Mouse (Mus musculus) megakaryocyte, adult 5-6 weeks (primary cell): ENCODE results near the gene Efnb3. TPM values are rescaled to one million over a fixed set of nuclear protein-coding genes. Genes with fewer than 3 reads are reported as not detected.

Experiments used
- ATAC-seq: 2 replicates; pipeline ENCODE4 v1.8.0; 2016; ENCODE audit warnings: mild to moderate bottlenecking, inconsistent platforms; ENCODE audit not compliant: poor library complexity, severe bottlenecking
- total RNA-seq, 2 experiments: library from RNA; stranded (forward) in 1 of 2; stranded (reverse) in 1 of 2; fragments of 153-499, 151-499 nt in 1 of 2; fragments of 221-1000, 200-1000 nt in 1 of 2; gene quantifications; 2 replicates each; pipeline versions ENCODE4 v1.2.3 to v1.2.4; 2015 to 2017

Efnb3 gene
- total RNA-seq (2015) (0.11 TPM in 1 of 2 replicates, not detected in the other), total RNA-seq (2017) (0.45 TPM in 1 of 2 replicates, not detected in the other)

DNA sequence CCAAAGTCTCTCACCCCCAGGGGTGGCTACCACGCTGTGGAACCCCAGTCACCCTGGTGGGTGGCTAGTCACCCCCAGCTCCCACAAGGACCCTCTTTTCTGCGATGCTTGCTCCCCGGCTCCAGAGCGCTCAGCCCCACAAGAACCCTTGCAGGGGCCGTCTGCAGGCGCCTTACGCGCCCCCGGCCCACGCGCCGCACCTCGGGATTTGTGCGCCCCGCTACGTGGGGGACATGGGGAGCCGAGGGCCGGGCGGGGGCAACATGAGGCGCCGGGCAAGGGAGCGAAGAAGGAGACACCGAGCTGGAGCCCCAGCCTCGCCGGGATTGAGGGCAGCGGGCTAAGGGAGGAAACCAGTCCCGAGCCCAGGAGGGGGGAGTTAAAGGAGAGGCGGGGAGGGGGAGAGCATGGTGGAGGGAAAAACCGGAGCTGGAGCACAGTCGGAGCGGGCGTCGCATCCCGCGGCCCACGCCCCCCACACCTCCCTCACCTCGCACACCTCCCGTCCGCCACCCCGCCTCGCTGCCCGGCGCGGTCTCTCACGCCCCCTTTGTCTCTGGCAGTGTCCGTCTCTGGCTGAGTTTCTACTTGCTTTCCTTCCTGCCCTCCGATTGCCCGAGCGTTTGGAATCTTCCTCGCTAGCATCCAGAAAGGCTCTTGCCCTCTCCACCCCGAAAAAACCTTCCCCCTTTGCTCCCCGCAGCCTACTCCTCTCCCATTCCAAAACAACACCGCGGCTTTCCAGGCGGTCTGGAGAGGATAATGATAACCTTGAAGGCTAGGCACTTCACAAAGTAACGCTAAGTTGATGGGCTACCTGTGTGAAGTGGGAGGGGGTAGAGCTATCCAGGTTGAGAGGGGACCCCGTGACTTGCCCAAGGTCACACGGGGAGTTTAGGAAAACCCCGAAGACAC lies at the start of gene Efnb3:
Gene Efnb3 (minus strand): TSS at position 355 of the 915 bp plus-strand sequence.
- ATAC-seq = no peak

DNA sequence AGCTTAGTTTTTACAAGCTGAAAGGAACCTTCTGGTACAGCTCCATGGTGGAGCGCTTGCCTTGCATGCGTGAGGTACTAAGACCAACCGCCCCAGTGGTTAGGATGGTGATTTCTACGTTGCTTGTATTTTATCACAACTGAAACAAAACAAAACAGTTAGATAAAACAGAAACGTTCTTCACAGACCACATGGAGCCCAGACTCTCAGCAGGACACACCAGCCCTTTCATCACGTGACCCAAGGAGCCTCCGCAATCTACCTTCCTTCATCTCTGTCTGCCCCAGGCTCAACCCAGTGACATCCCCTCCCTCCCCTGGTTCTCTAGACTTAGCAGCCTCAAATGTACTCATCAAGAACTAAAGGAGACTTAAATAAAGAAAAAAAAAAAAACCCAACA lies 49.4 kb upstream of the Efnb3 start:
- no peak for ATAC-seq

DNA sequence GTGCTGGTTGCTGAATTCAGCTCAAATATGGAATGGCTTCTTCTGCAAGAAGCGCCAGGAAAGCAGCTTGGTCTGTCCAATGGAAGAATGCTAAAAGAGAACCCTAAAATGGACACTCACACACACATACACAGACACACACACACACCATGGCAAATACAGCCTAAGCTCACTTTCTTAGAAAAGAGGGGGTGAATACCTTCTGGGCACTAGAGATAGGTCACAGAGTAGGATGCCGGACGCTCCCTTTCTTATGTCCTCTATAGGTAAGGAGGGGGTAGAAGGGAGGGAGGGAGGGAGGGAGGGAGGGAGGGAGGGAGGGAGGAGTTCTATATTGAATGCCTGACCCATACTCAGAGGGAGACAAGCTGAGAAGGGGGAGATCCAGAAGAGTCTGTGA lies 48.5 kb upstream of the Efnb3 start:
- no peak for ATAC-seq

DNA sequence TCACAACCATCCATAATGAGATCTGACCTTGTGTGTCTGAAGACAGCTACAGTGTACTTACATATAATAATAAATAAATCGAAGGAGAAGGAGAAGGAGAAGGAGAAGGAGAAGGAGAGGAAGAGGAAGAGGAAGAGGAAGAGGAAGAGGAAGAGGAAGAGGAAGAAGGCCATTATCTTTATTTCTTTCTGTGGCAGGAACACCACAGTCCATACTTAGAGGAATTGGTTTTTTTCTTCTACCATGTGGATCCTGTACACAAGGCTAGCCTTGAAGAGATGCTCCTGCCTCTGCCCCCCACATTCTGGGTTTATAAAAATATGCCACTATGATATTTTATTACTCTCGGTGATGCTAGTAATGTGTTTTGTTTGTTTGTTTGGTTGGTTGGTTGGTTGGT lies 46.8 kb upstream of the Efnb3 start:
- ATAC-seq = no peak

DNA sequence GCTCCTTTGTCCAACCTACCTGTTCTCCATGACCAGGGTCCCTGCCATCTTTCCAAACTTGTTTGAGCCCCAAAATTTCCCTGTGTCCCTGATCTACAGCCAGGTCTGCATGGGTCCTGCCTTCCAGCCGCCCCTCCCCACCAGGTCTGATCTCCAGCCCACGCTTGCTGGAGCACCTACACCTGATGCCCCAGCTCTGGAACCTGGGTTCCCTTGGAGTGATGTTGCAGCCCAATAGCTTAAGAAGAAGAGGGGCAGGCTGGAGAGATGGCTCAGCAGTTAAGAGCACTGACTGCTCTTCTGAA lies 46.4 kb upstream of the Efnb3 start:
- no peak for ATAC-seq

DNA sequence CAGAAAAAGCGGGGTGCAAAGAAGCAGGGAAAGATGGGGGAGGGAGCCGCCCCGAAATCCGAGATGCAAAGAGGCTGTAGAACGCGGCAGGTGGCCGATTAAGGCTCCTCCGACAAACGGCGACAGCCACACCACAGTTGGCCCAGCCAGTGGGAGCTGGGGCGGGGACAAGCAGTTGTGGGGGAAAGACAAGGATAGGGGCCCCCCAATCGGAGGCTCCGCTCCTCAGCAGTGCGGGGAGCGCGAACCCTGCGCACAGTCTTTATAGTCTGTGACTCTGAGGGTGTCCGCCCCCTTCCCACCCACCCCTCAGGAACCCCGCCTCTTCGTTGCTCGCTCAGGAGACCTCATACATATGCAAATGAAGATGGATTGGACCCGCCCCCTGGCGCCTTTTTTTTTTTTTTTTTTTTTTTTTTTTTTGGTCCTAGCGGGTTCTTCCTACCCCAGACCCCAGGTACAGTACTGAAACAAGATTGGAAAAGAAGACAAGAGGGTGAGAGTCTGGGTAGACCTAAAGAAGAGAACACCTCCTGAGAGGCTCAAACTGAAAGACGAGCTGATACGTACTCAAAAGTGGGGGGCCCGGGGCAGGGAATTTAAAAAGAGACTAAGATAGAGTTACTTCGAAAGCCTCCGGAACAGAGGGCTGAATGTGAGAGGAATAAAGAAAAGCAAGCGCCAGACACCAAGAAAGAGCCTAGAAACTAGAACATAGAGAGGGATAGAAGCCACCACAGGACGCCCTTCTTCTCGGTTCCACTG lies 45.9 kb upstream of the Efnb3 start, which contains the start of gene Atp1b2:
Gene Atp1b2 (minus strand): TSS at position 217 of the 765 bp plus-strand sequence.
- peak; percentile 77 for ATAC-seq

DNA sequence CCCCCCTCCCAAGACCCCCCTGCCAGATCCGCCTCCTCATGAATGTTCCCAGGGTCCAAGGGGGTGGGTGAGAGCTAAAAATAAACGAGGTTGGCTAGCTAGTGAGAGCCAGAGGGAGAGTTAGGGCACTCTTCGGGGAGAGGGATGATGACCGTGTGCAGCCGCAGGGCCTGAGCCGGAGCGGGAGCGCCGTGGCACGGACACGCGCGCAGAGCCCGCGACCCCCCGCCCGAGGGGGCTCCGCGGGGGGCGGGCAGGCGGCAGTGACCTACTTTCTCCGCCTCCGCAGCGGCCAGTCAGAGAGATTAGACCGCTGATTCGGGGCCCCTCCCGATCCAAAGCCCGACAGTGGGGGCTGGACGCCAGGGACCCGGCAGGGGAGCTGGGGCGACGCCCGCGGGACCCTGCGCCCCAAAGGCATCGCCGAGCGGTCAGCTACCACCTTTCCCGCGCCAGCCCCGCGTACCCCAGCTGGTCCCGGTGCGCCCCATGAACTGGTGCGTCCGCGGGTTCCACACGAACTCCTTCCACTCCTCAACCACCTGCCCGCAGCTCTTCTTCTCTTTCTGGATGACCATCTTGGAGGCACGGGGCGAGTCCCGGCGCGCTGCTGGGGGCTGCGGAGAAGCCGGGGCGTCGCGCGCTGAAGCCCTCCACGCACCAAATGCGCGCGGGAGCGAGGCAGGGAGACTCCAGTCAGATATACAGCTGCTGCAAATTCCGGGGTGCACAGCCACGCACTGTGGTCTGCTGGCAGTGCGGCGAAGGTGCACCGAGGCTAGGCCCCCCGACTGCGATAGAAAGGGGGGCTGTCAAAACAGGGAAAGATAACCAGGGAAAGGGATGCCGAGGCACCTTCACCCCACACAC lies 45.0 kb upstream of the Efnb3 start:
- ATAC-seq = 0 out of 2 replicates have a peak, but pooled peaks have one; percentile 41

DNA sequence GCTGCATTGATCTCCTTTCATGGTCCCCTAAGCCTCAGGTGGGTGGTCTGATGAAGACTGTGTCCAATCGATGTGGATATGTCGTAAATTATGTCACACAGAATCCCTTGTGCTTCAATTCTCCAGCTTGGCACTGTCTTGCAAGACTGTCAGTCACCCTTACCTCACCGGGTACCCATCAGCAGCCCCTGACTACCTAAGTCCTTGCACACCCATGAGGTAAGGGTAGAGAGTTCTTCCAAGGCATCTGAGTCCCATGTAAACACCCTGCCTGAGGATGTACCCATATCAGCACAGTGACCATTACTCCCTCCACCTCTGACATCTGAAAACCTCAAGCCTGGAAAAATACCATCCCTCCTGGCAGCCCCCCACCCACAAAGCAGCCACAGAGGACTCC lies 44.3 kb upstream of the Efnb3 start:
- no peak for ATAC-seq

DNA sequence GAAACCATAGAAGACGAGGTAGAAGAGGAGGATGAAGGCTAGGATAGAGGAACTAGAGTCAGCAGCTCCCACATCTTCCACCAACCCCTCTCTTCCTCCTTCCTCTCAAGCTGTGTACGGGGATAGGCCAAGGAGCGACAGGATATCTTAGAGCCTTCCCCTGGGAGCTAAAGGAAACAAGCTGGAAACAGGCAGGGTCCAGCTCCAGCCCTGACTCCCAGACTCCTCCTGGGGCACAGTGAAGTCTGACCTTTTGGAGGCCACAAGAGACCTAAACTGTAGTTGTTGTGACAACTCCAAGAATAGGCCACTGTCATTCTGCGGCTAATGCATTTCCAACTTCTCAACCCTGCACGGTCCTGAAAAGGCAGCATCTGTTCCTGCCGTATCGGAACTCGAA lies 43.5 kb upstream of the Efnb3 start:
- ATAC-seq = no peak

DNA sequence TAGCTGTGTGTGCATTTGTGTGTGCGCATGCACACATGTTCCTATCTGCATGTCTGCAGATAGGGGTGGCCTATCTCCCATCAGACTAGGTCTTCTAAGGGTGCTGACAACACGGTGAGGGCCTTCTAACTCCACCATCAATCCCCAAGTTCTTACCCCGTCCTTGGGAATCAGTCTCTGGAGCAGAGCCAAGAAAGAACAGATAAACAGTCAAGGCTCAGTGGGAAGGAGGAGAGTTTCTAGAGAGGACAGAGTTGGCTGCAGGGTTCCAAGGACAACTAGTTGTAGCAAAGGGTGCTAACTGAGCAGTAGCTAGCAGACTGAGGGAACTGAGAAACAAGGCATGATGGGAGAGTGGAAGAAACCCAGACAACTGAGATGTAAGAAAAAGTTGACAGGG lies 41.8 kb upstream of the Efnb3 start:
- ATAC-seq = no peak

DNA sequence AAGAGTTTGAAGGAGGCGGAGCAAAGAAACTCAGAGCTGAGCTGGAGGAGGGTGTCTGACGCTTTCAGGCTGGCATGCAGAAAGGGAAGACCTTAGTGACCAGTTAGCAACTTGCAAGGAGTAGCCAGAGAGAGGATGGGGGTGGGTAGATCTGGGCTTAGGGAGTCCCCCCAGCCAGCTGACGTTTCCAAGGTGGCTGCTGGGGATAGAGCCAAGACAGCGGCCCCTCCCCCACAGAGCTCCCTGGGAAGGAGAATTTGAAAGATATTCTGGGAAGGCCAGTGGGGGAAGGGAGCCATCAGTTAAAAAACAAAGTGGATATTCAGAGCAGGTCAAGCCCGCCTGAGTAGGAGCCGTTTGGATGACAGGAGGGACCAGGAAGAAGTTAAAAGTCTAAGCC lies 40.1 kb upstream of the Efnb3 start:
- no peak for ATAC-seq

DNA sequence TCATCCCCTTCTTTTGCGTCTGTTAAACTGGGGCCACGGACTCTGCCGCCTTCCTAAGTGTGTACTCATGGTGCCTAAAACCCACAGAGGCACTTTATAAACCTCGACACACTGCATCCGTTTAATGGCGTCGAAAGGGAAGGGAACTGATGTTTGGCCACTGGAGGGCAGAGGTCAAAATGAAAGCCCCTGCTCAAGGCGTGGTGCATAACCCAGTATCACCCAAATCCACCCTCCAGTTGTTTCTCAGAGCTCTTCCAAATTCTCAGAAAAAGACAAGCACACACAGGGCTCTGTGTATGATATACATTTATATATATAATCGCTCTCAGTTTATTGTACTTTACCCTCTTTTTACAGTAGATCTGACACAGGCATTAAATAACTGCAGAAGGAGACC lies 39.4 kb upstream of the Efnb3 start:
- ATAC-seq = no peak

DNA sequence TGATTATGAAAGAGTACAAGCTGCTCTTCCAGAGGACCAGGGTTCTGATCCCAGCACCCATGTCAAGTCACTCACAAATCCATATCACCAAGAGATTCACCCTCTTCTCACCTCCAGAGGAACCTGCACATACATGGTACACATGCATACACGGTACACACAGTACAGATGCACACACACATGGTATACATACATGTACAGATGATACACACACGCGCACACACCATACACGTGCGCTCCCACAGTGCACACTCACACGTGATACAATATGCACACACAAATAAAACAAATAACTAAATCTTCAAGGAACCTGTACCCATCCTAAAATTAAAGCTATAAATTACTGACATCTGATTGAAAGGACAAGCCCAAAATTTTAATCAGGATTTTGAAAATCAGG lies 34.8 kb upstream of the Efnb3 start:
- ATAC-seq = no peak

DNA sequence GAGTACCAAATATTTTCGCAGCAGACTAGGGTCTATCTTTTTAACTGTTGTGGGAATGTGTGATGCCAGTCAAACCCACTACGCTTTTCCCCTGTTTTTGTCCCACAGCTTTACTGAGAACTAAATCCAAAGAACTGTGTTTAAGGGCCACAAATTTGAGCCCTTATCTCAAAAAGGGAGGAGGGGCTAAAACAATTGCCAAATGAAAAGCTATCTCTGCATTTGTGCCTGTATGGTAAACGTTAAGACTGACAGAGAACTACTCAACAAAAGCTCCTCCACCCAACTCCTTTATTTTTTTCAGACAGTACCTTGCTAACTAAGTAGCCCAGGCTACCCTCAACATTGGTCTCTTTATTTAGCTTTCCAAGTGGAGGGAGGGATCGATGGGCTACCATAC lies 32.8 kb upstream of the Efnb3 start:
- ATAC-seq = no peak

DNA sequence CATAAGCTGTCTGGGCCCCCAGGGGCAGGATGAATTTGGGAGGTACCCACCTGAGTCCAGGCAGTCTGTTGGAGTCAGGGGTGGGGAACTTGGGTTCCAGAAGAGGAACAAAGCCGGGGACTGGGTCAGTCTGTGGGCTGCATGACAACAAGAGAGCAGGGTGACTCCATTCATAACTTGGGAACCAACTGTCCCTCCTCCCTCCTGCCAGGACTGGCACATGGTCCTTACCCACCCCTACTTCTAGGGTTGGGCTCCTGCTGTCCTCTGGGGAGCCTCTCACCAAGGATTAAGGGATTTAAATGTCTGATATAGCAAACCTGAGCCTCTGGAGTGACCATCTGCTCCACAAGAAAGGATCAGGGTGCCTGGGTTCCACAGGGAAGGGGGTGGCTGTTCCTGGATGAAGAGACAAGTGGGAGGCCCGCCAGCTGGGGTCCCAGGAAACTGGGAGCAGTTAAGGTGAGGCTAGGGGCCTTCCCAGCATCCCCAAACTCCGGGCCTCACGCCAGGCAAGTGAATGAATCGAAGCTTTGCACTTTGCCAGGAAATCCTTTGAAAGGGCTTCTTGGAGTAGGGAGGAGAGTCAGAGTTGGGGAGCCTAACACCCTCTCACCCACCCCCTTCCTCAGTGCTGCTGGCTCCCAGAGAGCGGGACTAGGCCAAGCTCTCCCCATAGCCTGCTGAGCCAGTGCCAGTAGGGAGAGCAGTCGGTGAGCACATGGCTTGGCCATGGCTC lies 32.1 kb upstream of the Efnb3 start:
- ATAC-seq = no peak

DNA sequence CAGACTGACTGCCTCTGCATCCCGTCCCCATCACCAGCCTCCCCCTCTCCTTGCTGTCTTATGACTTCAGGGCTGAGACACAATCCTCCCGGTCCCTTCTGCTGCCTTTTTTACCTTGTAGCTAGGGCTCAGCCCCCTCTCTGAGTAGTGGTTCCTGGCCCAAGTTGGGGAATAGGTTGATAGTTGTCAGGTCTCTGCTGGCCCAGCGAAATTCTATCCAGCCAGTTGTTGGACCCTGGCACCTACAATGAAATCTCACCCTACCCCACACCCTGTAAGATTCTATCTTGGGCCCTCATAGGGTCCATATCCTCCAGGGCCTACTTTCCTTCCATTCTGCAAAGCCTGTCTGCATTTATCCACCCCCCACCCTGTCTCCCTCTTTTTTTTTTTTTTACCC lies 31.4 kb upstream of the Efnb3 start:
- no peak for ATAC-seq

DNA sequence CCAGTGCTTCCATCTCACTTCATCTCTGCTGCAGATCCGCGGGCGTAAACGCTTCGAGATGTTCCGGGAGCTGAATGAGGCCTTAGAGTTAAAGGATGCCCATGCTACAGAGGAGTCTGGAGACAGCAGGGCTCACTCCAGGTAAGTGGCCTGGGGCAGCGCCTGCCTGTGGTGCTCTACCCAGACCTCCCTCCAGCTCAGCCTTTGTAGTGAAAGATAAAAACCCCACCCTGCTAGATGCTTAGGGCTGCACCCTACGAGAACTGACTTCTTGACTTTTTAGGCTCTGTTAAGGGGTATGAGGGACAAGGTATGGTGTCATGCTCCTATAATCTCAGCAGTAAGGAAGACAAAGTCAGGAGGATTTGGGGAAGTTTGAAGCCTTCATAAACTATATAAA lies 30.6 kb upstream of the Efnb3 start:
- no peak for ATAC-seq

DNA sequence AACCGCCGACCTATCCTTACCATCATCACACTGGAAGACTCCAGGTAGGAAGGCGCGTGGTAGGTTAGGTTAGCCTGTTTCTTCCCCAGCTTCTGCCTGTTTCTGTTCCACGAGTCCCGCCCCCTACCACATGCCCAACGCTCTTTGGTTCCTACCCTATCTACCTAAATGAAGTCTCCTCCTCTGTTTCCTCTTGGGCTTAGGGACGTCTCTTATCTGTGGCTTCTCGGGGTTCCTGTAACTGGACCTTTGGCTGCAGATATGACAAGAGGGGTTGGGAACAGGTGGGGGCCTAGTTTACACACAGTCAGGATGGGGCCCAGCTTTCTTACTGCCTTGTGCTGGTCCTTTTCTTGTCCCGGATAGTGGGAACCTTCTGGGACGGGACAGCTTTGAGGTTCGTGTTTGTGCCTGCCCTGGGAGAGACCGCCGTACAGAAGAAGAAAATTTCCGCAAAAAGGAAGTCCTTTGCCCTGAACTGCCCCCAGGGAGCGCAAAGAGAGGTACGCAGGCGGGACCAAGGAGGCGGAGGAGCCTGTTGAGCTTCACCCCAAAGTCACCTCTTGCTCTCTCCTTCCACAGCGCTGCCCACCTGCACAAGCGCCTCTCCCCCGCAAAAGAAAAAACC lies 29.3 kb upstream of the Efnb3 start:
- no peak; the same call in 1 of the 2 replicates for ATAC-seq

DNA sequence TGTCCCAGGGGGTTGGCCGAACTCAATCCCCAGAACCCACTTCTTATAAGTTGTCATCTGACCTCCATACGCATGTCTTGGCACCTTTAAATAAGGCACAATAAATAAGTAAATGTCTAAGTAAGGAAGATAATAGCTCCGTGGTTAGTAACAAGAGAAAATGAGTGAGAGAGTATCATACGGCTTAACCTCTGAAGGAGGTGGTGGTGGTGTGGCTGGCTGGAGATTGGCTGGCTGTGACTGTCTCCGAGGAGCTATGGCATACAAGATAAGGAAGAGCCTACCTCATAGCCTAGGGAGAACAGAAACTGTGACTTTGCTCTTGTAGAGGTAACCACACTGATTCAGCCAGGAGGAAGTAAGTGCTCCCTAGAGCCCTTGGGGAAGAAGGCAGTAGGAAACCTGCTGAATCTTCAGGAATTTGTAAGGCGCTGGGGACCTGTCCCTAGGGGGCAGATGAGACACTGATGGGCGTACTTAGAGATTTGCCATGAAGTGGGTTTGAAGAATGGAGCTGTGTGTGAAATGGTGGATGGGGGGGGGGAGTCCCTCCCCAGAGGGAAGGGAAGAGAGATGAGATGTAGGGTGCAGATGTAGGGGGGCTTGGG lies 25.8 kb upstream of the Efnb3 start:
- ATAC-seq = peak; percentile 55

DNA sequence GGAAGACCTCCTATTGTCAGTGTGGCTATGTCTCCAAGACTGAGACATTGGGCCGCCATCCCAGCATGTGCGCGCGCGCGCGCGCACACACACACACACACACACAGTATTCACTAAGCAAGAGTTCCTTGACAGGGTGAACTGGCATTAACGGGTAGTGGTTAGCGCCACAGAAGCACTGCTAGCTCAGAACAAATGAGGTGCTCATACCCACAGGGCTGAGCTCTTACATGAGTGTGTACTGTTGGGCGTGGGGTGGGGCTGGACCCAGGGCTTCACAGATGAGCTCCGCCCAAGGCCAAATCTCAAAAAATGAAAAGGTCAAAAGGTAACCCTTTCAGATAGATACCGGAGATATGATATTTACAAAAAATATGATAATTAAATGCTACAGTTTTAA lies 24.9 kb upstream of the Efnb3 start:
- no peak for ATAC-seq
